Mouse (Mus musculus): ENCODE data around the gene Nsl1.
"Not testable (repeated sequence)": the region's sequence is repeated elsewhere in the genome, so short reads cannot be mapped to it uniquely, and the experiment has no call there.

Nsl1 gene

GRCm38 (mm10) chr1:191062781-191063485 lies at the start of gene Nsl1, which contains the start of gene Tatdn3:
Nsl1 (plus strand) TSS chr1:191063012.
Tatdn3 (minus strand) TSS chr1:191062932.
- DNase-seq (ENCODE audit: low spot score in 2 of 2): peak; percentile 86 to 92

- no peak for DNase-seq (ENCODE audit: low spot score in 2 of 2)
These were observed 48.5 kb upstream of the Nsl1 start for GRCm38 (mm10) chr1:191014271-191014670.

- no peak for DNase-seq (ENCODE audit: low spot score in 2 of 2)
These were observed 43.0 kb upstream of the Nsl1 start for GRCm38 (mm10) chr1:191019803-191020202.

DNA sequence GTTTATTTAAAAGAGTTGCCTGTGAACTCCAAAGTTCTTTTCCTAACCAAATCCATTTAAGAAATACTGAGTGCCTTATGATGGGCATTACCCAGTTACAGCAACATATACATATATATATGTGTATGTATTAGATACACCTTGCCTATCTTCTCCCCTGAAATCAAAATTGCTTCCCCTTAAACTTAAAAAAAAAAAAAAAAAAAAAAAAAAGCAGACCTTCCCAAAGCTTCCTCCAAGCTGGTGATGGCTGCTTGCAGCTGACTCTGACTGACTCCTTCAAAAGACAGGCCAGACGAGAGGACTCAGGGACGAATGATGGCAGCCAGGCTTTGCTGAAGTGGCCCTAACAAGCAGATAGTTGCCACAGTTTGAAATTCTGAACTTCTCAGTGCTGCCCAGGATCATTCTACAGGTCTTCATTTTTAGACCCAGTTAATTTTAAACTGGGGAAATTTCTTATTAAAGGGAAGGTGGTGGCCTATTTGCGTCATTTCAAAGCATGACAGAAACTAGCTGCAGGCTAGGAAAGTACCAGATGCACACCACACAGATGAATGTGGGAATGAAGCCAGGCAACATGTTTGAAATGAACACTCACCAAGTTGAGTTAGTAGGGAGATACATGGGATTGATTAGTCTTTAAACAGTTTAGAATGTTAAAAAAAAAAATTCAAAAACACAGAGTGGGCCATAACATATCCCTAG lies 42.4 kb upstream of the Nsl1 start:
- no peak for DNase-seq (ENCODE audit: low spot score in 2 of 2)

- no peak for DNase-seq (ENCODE audit: low spot score in 2 of 2)
These were observed 41.8 kb upstream of the Nsl1 start for GRCm38 (mm10) chr1:191021016-191021415.

GRCm38 (mm10) chr1:191023140-191023539 lies 39.7 kb upstream of the Nsl1 start:
- no peak for DNase-seq (ENCODE audit: low spot score in 2 of 2)

DNA sequence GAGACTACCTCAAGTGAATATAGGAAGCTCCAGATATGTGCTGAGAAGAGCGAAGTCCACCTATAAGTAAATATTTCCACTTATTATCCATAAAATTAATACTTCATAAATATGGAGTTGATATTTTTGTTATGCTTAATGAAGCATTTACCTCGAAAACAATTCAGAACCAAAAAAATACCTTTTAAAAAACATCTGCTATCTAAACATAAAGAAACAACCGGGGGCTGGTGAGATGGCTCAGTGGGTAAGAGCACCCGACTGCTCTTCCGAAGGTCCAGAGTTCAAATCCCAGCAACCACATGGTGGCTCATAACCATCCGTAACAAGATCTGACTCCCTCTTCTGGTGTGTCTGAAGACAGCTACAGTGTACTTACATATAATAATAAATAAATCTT lies 39.0 kb upstream of the Nsl1 start:
- DNase-seq (ENCODE audit: low spot score in 2 of 2): not testable (repeated sequence)

- peak; percentile 13 to 17 for DNase-seq (ENCODE audit: low spot score in 2 of 2)
These were observed 37.5 kb upstream of the Nsl1 start for GRCm38 (mm10) chr1:191025016-191026012.

GRCm38 (mm10) chr1:191026021-191026713 lies 36.6 kb upstream of the Nsl1 start, which contains the start of gene Flvcr1:
Flvcr1 (minus strand) TSS chr1:191026158.
- DNase-seq (ENCODE audit: low spot score in 2 of 2): peak; percentile 95 to 99

GRCm38 (mm10) chr1:191030182-191030581 lies 32.6 kb upstream of the Nsl1 start:
- no peak for DNase-seq (ENCODE audit: low spot score in 2 of 2)

- DNase-seq (ENCODE audit: low spot score in 2 of 2): not testable (repeated sequence)
These were observed 31.8 kb upstream of the Nsl1 start for GRCm38 (mm10) chr1:191030922-191031425.

- DNase-seq (ENCODE audit: low spot score in 2 of 2): no peak
These were observed 27.2 kb upstream of the Nsl1 start for GRCm38 (mm10) chr1:191035649-191036048.

- no peak for DNase-seq (ENCODE audit: low spot score in 2 of 2)
These were observed 26.1 kb upstream of the Nsl1 start, which contains the start of gene Spata45 for GRCm38 (mm10) chr1:191036554-191037334. Spata45 (plus strand) TSS chr1:191036639.

GRCm38 (mm10) chr1:191037999-191038398 lies 24.8 kb upstream of the Nsl1 start:
- no peak for DNase-seq (ENCODE audit: low spot score in 2 of 2)

DNA sequence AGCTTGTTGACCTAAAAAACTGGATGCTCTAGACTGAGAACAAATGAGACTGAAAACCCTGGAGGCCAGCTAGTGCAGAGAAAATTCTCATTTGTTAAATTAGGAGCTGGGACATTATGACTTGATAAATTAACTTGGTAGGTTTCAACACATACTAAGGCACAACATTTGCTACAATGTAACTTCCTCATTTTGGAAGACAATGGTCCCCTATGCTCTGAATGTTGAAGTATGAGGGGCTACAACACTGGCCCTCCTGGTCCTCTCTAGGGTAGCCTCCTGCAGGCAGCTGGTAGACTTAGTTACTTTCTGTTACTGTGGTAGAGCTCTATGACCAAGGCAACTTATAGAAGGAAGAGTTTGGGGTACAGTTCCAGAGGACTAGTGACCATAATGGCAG lies 21.5 kb upstream of the Nsl1 start:
- DNase-seq (ENCODE audit: low spot score in 2 of 2): no peak

DNA sequence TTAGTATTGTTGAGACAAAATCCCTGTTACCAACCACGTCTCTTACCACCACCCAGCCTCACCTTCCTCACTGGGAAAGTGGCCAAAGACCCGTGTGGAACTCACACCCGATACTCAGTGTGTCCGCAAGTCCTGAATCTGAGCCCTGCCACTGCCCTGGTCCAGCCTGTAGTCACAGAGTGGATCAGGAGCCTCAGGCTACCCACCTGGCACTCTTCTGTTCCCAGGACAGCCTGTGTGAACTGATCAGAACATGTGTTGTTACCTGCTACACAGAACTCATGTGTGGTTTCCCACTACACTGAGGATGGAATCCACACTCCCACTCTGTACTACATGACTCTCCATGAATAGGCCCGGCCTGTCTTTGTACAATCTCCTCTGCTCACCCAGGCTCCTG lies 20.7 kb upstream of the Nsl1 start:
- DNase-seq (ENCODE audit: low spot score in 2 of 2): no peak

- no peak for DNase-seq (ENCODE audit: low spot score in 2 of 2)
These were observed 20.1 kb upstream of the Nsl1 start for GRCm38 (mm10) chr1:191042688-191043087.

GRCm38 (mm10) chr1:191045264-191045663 lies 17.5 kb upstream of the Nsl1 start:
- no peak for DNase-seq (ENCODE audit: low spot score in 2 of 2)

DNA sequence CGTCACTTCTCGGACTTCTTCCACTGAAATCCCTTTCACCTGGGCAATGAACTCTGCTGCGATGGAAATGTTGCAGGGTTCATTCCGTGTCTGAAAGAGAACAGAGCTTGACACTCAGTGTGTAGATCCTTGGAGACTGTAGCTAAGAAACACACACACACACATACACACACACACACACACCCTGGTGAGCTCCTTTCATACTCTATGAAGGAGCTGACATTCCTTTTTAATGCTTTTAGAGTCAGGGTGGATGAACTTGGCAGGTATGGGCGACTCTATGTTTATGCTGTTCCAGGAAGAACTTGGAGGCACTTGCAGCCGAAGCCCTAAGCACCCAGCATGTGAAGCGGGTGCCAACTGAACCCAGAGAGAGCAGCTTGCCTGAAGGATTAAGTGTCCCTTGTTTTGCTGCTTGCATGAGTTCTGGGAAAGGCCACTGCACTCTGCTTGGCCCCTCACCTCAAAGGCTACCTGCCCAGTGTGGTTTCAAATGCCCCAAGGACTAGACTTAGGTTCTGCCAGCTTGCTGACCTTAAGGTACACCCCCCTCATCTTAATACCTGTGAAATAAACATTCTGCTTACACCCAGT lies 16.5 kb upstream of the Nsl1 start:
- peak in 1 of 2 experiments; percentile 26 for DNase-seq (ENCODE audit: low spot score in 2 of 2)

- no peak for DNase-seq (ENCODE audit: low spot score in 2 of 2)
These were observed 9.3 kb upstream of the Nsl1 start for GRCm38 (mm10) chr1:191053555-191053954.
